Mouse (Mus musculus) testis, adult 2 months (tissue): Measurements from ENCODE around the gene Tap1.

Source experiments
- CTCF ChIP-seq: fragments of 200-500 bp; IDR thresholded peaks from 2 replicates; pipeline ENCODE4 v1.5.1; 2012; ENCODE audit warnings: low read depth, mild to moderate bottlenecking, inconsistent platforms, low read length, moderate library complexity; ENCODE audit not compliant: control insufficient read depth, insufficient read depth, insufficient replicate concordance
- POLR2A ChIP-seq: fragments of 200-500 bp; IDR thresholded peaks from 2 replicates; pipeline ENCODE4 v1.6.1; 2012; ENCODE audit warnings: low read depth, mild to moderate bottlenecking, inconsistent platforms, low read length, moderate library complexity; ENCODE audit not compliant: control insufficient read depth

GRCm38 (mm10) chr17:34169279-34169678, 18.1 kb upstream of the Tap1 start:
- TF ChIP-seq CTCF, result peak; percentile 54; the same call in 1 of the 2 replicates
- TF ChIP-seq POLR2A, result no peak
